ENCODE assay signal across 14 mouse cellular contexts in genomic region chr11:59655337-59655736, GRCm38 (mm10). TPM values are rescaled to one million over a fixed set of nuclear protein-coding genes. Genes with fewer than 3 reads are reported as not detected.
DNase-seq lines count a peak whose midpoint lies in the region; ATAC-seq lines count a peak whose summit lies in the region.
"Had no signal": no experiment of that assay in that cellular context is flagged by ENCODE, and none has a peak within 500 bp of the region (broad histone marks: within the 10 kb centered on the region; RNA-seq: fewer than 3 reads in every experiment).

No protein-coding gene starts in this region.

- no peak overlapping the region for H3K9ac ChIP-seq in heart, embryonic 16.5 days (ENCODE audit: low read length)
- H3K9ac ChIP-seq in embryonic facial prominence, embryonic 11.5 days (replicated peaks; ENCODE audit: low read length) = no peak overlapping the region

- no peaks in the 10 kb centered on the region for H3K36me3 ChIP-seq in heart, embryonic 16.5 days (ENCODE audit: control insufficient read depth, insufficient read depth)
- H3K36me3 ChIP-seq in embryonic facial prominence, embryonic 11.5 days (replicated peaks; ENCODE audit: control insufficient read depth, insufficient read depth, low read depth, low read length) = no peaks in the 10 kb centered on the region

- no peaks in the 10 kb centered on the region for H3K27me3 ChIP-seq in heart, embryonic 16.5 days (ENCODE audit: control insufficient read depth, insufficient read depth, low read length)
- no peaks in the 10 kb centered on the region for H3K27me3 ChIP-seq in embryonic facial prominence, embryonic 11.5 days (ENCODE audit: control insufficient read depth, insufficient read depth, low read length)

- WGBS in heart, embryonic 16.5 days = 22% methylated on average over 5 of the region's 5 CpGs
- 46% methylated on average over 5 of the region's 5 CpGs for WGBS in embryonic facial prominence, embryonic 11.5 days

- no peak overlapping the region for H3K4me3 ChIP-seq in heart, embryonic 16.5 days (ENCODE audit: low read length)
- no peak overlapping the region for H3K4me3 ChIP-seq in embryonic facial prominence, embryonic 11.5 days (ENCODE audit: low read depth, low read length)
- H3K4me3 ChIP-seq: erythroblast, embryonic 14.5 days; left cerebral cortex, adult 2 months had no signal

- no peaks in the 10 kb centered on the region for H3K9me3 ChIP-seq in heart, embryonic 16.5 days (replicated peaks; ENCODE audit: control insufficient read depth, low read length)
- H3K9me3 ChIP-seq in embryonic facial prominence, embryonic 11.5 days (replicated peaks; ENCODE audit: control insufficient read depth, low read length) = no peaks in the 10 kb centered on the region

- no peak overlapping the region for H3K4me2 ChIP-seq in heart, embryonic 16.5 days (ENCODE audit: low read depth, low read length)
- no peak overlapping the region for H3K4me2 ChIP-seq in embryonic facial prominence, embryonic 11.5 days (ENCODE audit: low read depth, low read length)

- peak overlapping the region; percentile 19; the same call in 1 of the 2 replicates for H3K27ac ChIP-seq in heart, embryonic 16.5 days (ENCODE audit: low read length)
- no peak overlapping the region for H3K27ac ChIP-seq in embryonic facial prominence, embryonic 11.5 days (replicated peaks; ENCODE audit: low read depth, low read length)
- H3K27ac ChIP-seq: hindbrain, postnatal 0 days; left cerebral cortex, adult 2 months had no signal

- DNase-seq in heart, postnatal 25 days (ENCODE audit: low spot score) = no peak
- peak; percentile 77 for DNase-seq in Muller cell, postnatal 12 days (ENCODE audit: inconsistent ontology term)
- DNase-seq in embryonic facial prominence, embryonic 11.5 days (ENCODE audit: low spot score) = peak; percentile 52
- DNase-seq in lung, postnatal 25 days (ENCODE audit: low spot score) = peak; percentile 72
- no peak for DNase-seq in right cerebral cortex, postnatal 36 days (ENCODE audit: low spot score in 2 of 2)
- no peak for DNase-seq in layer of hippocampus, adult 11-12 months (ENCODE audit: low spot score)
- DNase-seq in right cerebral cortex, postnatal 10 days (ENCODE audit: low spot score in 2 of 2) = no peak
- DNase-seq: adrenal gland, adult 2 months; gastrocnemius, postnatal 10 days had no signal

- intact Hi-C loops in heart, postnatal 25 days (cut with DNase I) = no loop called here

- peaks cover 15% of the 10 kb centered on the region for H3K4me1 ChIP-seq in heart, embryonic 16.5 days (ENCODE audit: control insufficient read depth, insufficient read depth, low read length)
- no peaks in the 10 kb centered on the region for H3K4me1 ChIP-seq in embryonic facial prominence, embryonic 11.5 days (ENCODE audit: control insufficient read depth, insufficient read depth, low read length)

- peak; percentile 41; the same call in 1 of the 2 replicates for ATAC-seq in heart, embryonic 16.5 days (replicated peaks; ENCODE audit: extremely low read depth, insufficient read depth, low FRiP score)
- no peak for ATAC-seq in embryonic facial prominence, embryonic 11.5 days (replicated peaks; ENCODE audit: insufficient number of reproducible peaks, low FRiP score, low TSS enrichment, low read depth)
- ATAC-seq: hindbrain, postnatal 0 days; midbrain, embryonic 16.5 days had no signal

RNA-seq across cellular contexts. Expression of gene Mprip, which starts 5.8 kb away (rescaled TPM):
- 26.6 and 34.2 TPM in 2 replicates for polyA plus RNA-seq in heart, embryonic 16.5 days (2015; fragmentation: Nextera tagmentation; extraction: Ambion mirVana)
- total RNA-seq in heart, postnatal 25 days (2021) = 100 to 1,000 TPM; 149 to 151 TPM
- 63.9 and 64.8 TPM in 2 replicates for polyA plus RNA-seq in embryonic facial prominence, embryonic 11.5 days (2014; fragmentation: Nextera tagmentation; extraction: Ambion mirVana)

Comparison
In these comparisons a context has a peak if more than half of its experiments do, and no peak if none do; other contexts are left out.
1. DNase-seq: peak in Muller cell, postnatal 12 days (single experiment), embryonic facial prominence, embryonic 11.5 days (single experiment) and lung, postnatal 25 days (single experiment); none in heart, postnatal 25 days (single experiment), right cerebral cortex, postnatal 36 days (0 of 2), layer of hippocampus, adult 11-12 months (single experiment) and right cerebral cortex, postnatal 10 days (0 of 2).